Mouse (Mus musculus): ENCODE measurements around the gene Rrp36.

DNA sequence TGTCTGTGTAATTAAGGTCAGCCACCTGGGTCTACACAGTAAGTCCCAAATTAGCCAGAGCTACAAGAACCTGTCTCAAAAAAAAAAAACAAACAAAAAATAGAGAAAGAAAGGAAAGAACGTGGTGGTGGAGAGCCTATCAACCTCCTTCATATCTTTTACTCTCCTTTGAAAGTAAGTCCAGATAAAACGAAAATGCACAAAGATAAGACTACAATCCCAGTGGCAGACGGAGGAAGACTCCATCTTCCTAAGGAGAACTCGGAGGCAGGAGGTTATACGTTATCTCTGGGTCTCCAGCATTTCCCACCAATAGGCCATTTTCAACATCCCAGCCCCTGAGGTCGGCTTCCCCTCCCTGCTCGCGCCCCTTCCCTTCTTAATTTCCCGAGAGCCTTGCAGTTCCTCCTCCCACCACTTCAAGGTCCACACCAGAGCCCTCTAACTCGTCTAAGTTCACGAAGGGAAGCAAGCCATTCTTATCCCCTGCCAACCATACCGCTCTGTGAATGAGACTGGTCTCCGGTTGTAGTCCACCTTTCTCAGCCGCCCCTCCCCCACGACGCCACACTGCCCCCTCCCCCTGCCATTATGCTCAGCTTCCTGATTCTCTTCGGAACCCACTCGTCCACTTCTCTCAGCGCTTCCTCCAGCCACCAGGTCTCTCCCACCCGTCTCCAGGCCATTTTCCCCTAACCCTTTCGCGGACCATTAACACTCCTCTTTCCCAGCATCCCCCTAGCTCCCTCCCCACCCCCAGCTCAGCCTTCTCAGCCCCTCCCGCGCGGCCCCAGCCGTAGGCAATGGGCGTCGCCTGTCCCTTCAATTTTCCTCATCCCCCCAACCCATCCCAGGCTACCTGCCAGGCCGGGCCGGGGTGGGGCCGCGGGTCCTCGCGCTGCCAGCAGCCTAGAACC is 5.9 kb upstream of the Rrp36 start:
- TF ChIP-seq CTCF (IDR thresholded peaks at IDR 0.05) (peak; percentile 55), EP300 (IDR thresholded peaks at IDR 0.05) (no peak)

All from lung, postnatal 0 days (tissue).